Mouse (Mus musculus): ENCODE measurements around the gene Galnt16. TPM values are rescaled to one million over a fixed set of nuclear protein-coding genes. Genes with fewer than 3 reads are reported as not detected.

The Galnt16 gene
- polyA plus RNA-seq, 1 experiment: 0.11 TPM

- H3K4me3 ChIP-seq: no peak overlapping the region
- peaks cover 34% of the 10 kb centered on the region for H3K27me3 ChIP-seq (ENCODE audit: control insufficient read depth, insufficient read depth, insufficient read length)
- H3ac ChIP-seq (ENCODE audit: control insufficient read depth, insufficient read length): no peak overlapping the region
- H3K79me2 ChIP-seq (ENCODE audit: control insufficient read depth, insufficient read depth): no peaks in the 10 kb centered on the region
- TF ChIP-seq POLR2A (IDR thresholded peaks at IDR 0.05; ENCODE audit: insufficient read length, low read depth): no peak
- no peak overlapping the region for H3K4me2 ChIP-seq (ENCODE audit: low read depth)
- no peaks in the 10 kb centered on the region for H3K36me3 ChIP-seq (ENCODE audit: control insufficient read depth, insufficient read depth)
Observed at GRCm38 (mm10) chr12:80553157-80553556, 35.1 kb downstream of the Galnt16 start.

- Histone ChIP-seq H3K4me3 (no peak overlapping the region), H3ac (ENCODE audit: control insufficient read depth, insufficient read length) (no peak overlapping the region), H3K79me2 (ENCODE audit: control insufficient read depth, insufficient read depth) (no peaks in the 10 kb centered on the region), H3K4me2 (ENCODE audit: low read depth) (no peak overlapping the region), H3K27me3 (ENCODE audit: control insufficient read depth, insufficient read depth, insufficient read length) (peaks cover 30% of the 10 kb centered on the region), H3K36me3 (ENCODE audit: control insufficient read depth, insufficient read depth) (no peaks in the 10 kb centered on the region)
- TF ChIP-seq SRF (IDR thresholded peaks at IDR 0.05; ENCODE audit: control insufficient read depth, insufficient read length, low read depth) (no peak), POLR2A (IDR thresholded peaks at IDR 0.05; ENCODE audit: insufficient read length, low read depth) (no peak), USF1 (IDR thresholded peaks at IDR 0.05; ENCODE audit: low read depth) (no peak), TCF12 (IDR thresholded peaks at IDR 0.05; ENCODE audit: insufficient read depth, poor library complexity, severe bottlenecking) (no peak), CEBPB (IDR thresholded peaks at IDR 0.05; ENCODE audit: insufficient read depth, poor library complexity, severe bottlenecking) (no peak), MYOD1 (IDR thresholded peaks at IDR 0.05; ENCODE audit: control insufficient read depth in 1 of 3, insufficient read length in 2 of 3, low read depth in 2 of 3) (no peak), POLR2AphosphoS2 (IDR thresholded peaks at IDR 0.05; ENCODE audit: insufficient read length, low read depth) (no peak), REST (IDR thresholded peaks at IDR 0.05; ENCODE audit: insufficient read depth, insufficient read length) (no peak)
Observed at GRCm38 (mm10) chr12:80554312-80554711, 36.2 kb downstream of the Galnt16 start.

- Histone ChIP-seq H3K79me2 (ENCODE audit: control insufficient read depth, insufficient read depth) (no peaks in the 10 kb centered on the region), H3ac (ENCODE audit: control insufficient read depth, insufficient read length) (no peak overlapping the region), H3K4me3 (no peak overlapping the region), H3K36me3 (ENCODE audit: control insufficient read depth, insufficient read depth) (no peaks in the 10 kb centered on the region), H3K27me3 (ENCODE audit: control insufficient read depth, insufficient read depth, insufficient read length) (peaks cover 38% of the 10 kb centered on the region), H3K4me2 (ENCODE audit: low read depth) (no peak overlapping the region)
- TF ChIP-seq POLR2AphosphoS2 (IDR thresholded peaks at IDR 0.05; ENCODE audit: insufficient read length, low read depth) (no peak), CEBPB (IDR thresholded peaks at IDR 0.05; ENCODE audit: insufficient read depth, poor library complexity, severe bottlenecking) (no peak), MAX (IDR thresholded peaks at IDR 0.05; ENCODE audit: low read depth) (no peak), USF1 (IDR thresholded peaks at IDR 0.05; ENCODE audit: low read depth) (no peak), POLR2A (IDR thresholded peaks at IDR 0.05; ENCODE audit: insufficient read length, low read depth) (no peak)
Observed at GRCm38 (mm10) chr12:80561904-80562303, 43.8 kb downstream of the Galnt16 start.

- H3K4me2 ChIP-seq (ENCODE audit: low read depth): no peak overlapping the region
- no peak for TF ChIP-seq POLR2A (IDR thresholded peaks at IDR 0.05; ENCODE audit: insufficient read length, low read depth)
- peak in 1 of 3 experiments; percentile 15 for TF ChIP-seq MYOG (IDR thresholded peaks at IDR 0.05; ENCODE audit: control insufficient read depth in 1 of 3, insufficient read depth in 1 of 3, insufficient read length in 2 of 3, low read depth in 2 of 3)
Observed at GRCm38 (mm10) chr12:80562793-80563192, 44.7 kb downstream of the Galnt16 start.

GRCm38 (mm10) chr12:80564990-80565389, 46.9 kb downstream of the Galnt16 start:
- no peaks in the 10 kb centered on the region for H3K36me3 ChIP-seq (ENCODE audit: control insufficient read depth, insufficient read depth)
- peaks cover 20% of the 10 kb centered on the region for H3K27me3 ChIP-seq (ENCODE audit: control insufficient read depth, insufficient read depth, insufficient read length)
- H3K4me3 ChIP-seq: no peak overlapping the region
- H3K79me2 ChIP-seq (ENCODE audit: control insufficient read depth, insufficient read depth): no peaks in the 10 kb centered on the region
- TF ChIP-seq REST (IDR thresholded peaks at IDR 0.05; ENCODE audit: insufficient read depth, insufficient read length) (no peak), USF1 (IDR thresholded peaks at IDR 0.05; ENCODE audit: low read depth) (no peak), MAX (IDR thresholded peaks at IDR 0.05; ENCODE audit: low read depth) (no peak), E2F4 (IDR thresholded peaks at IDR 0.05; ENCODE audit: insufficient read depth) (no peak), CEBPB (IDR thresholded peaks at IDR 0.05; ENCODE audit: insufficient read depth, poor library complexity, severe bottlenecking) (no peak), MYOD1 (IDR thresholded peaks at IDR 0.05; ENCODE audit: control insufficient read depth in 1 of 3, insufficient read length in 2 of 3, low read depth in 2 of 3) (no peak), TCF12 (IDR thresholded peaks at IDR 0.05; ENCODE audit: insufficient read depth, poor library complexity, severe bottlenecking) (no peak), MYOG (IDR thresholded peaks at IDR 0.05; ENCODE audit: control insufficient read depth in 1 of 3, insufficient read depth in 1 of 3, insufficient read length in 2 of 3, low read depth in 2 of 3) (no peak), SRF (IDR thresholded peaks at IDR 0.05; ENCODE audit: control insufficient read depth, insufficient read length, low read depth) (no peak), POLR2A (IDR thresholded peaks at IDR 0.05; ENCODE audit: insufficient read length, low read depth) (no peak), TCF3 (IDR thresholded peaks at IDR 0.05; ENCODE audit: insufficient read length, low read depth) (no peak)
- H3ac ChIP-seq (ENCODE audit: control insufficient read depth, insufficient read length): no peak overlapping the region
- no peak overlapping the region for H3K4me2 ChIP-seq (ENCODE audit: low read depth)

More at GRCm38 (mm10) chr12:80562793-80563192, 44.7 kb downstream of the Galnt16 start:
- Histone ChIP-seq H3ac (ENCODE audit: control insufficient read depth, insufficient read length) (no peak overlapping the region), H3K79me2 (ENCODE audit: control insufficient read depth, insufficient read depth) (no peaks in the 10 kb centered on the region), H3K4me3 (no peak overlapping the region), H3K36me3 (ENCODE audit: control insufficient read depth, insufficient read depth) (no peaks in the 10 kb centered on the region), H3K27me3 (ENCODE audit: control insufficient read depth, insufficient read depth, insufficient read length) (peaks cover 29% of the 10 kb centered on the region)

- Histone ChIP-seq H3K4me2 (ENCODE audit: low read depth) (no peak overlapping the region), H3K79me2 (ENCODE audit: control insufficient read depth, insufficient read depth) (no peaks in the 10 kb centered on the region), H3K4me3 (no peak overlapping the region), H3ac (ENCODE audit: control insufficient read depth, insufficient read length) (no peak overlapping the region), H3K36me3 (ENCODE audit: control insufficient read depth, insufficient read depth) (no peaks in the 10 kb centered on the region), H3K27me3 (ENCODE audit: control insufficient read depth, insufficient read depth, insufficient read length) (peaks cover 13% of the 10 kb centered on the region)
- TF ChIP-seq SRF (IDR thresholded peaks at IDR 0.05; ENCODE audit: control insufficient read depth, insufficient read length, low read depth) (no peak), TCF3 (IDR thresholded peaks at IDR 0.05; ENCODE audit: insufficient read length, low read depth) (no peak), MYOG (IDR thresholded peaks at IDR 0.05; ENCODE audit: control insufficient read depth in 1 of 3, insufficient read depth in 1 of 3, insufficient read length in 2 of 3, low read depth in 2 of 3) (no peak)
Observed at GRCm38 (mm10) chr12:80565793-80566192, 47.7 kb downstream of the Galnt16 start.

Data from myocyte (in vitro differentiated cells).